Mouse (Mus musculus) cerebral cortex, adult 2 months (tissue): ENCODE measurements around the gene Adgra3.

Experiments used
- WGBS: fragments of 180-500 bp; shearing (Covaris S2); methylation state at CpG from one replicate; pipeline ENCODE4 v1.1.7; 2018; 5-methylcytosine and 5-hydroxymethylcytosine counted together

Adgra3 gene

DNA sequence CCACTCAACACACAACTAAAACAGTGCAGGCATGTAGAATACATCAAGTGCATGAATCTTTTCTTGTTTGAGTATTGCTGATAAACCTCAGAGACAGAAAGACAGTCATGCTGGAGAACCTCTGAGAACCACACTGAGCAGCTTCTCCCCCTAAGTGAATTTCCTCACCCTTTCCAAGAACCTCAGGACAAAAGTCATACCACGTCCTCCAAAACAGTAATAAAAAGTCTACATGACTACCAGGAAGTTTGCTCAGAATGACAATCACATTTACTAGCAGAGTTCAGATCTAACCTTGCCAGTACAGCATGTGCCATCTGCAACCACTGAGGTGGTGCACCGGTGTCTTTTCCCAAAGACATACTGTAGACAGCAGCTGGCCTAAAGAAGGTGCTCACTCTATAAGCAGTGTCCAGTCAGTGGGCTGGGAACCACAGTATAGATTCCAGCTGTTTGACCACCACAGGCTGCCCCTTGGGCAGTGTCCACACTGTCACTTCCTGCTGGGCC, 27.0 kb downstream of the Adgra3 start:
- WGBS: 78% methylated on average over 2 of the region's 2 CpGs

DNA sequence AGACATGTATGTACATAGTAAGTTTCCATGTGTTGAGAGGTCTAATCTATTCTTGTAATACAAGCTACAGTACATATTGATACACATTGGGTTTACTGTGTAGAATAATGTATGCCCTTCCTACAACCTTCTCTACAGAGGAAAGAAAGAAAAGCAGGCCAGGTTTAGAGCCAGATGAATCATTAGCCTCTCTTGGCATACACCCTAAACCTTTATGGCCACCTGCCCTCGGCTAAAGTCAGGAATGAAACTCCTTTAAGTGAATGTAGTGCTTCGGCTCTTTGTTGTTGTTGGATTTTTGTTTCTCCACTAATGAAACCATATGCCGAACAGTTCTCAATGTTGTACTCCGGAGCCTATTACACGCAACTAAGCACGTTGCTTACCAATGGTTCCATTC, 27.5 kb downstream of the Adgra3 start:
- WGBS: 90% methylated on average over 6 of the region's 6 CpGs

DNA sequence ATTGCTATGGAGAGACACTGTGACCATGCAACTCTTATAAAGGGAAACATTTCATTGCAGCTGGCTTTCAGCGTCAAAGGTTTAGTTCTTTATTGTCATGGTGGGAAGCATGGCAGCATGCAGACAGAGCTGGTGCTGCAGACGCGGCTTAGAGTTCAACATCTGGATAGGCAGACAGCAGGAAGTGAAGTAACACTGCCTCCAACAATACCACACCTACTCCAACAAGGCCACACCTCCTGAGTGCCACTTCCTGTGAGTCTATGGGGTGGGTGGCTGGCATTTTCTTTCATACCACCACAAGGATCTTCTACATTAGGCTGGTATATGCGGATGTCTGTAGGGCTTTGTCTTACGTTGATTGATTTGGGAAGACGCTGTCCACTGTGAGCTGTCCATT, 29.1 kb downstream of the Adgra3 start:
- WGBS: 92% methylated on average over 6 of the region's 6 CpGs

DNA sequence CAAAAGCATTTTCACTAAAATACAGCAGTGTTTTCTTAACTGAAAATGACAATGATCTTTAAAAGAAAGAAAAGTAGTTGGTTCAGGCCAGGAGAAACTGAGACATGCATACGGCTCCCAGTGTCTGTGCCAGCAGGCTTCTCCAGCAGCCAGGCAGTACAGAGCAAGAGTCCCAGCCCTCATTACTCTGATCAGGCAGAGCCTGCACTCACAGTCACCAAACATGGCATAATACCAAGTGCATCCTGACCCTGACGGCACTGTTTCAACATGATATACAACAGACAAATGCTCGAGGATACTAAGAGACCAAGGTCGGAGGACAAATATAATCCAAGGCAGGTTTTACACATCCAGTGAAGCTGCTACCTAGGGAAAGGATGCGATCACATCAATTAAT, 31.2 kb downstream of the Adgra3 start:
- WGBS: 56% methylated on average over 5 of the region's 5 CpGs

DNA sequence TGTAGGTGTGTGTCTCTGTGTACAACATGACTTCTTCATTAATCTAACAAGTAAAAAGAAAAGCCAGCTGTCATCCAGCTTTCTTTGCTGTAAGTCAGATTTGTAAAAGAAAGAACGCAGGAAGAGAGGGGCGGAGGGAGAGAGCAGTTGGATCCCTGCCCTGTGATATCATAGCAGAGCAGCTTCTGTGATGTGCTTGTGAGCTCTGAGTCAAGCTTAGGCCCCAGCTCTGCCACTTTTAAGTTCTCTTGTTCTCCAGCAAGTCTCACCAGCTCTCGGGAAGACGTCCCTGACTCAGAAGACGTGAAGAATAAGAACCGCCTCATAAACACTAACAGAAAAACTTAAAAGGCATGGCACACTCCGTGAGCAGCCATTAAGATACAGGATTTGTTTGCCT, 31.8 kb downstream of the Adgra3 start:
- whole genome bisulfite sequencing: 41% methylated on average over 7 of the region's 7 CpGs

DNA sequence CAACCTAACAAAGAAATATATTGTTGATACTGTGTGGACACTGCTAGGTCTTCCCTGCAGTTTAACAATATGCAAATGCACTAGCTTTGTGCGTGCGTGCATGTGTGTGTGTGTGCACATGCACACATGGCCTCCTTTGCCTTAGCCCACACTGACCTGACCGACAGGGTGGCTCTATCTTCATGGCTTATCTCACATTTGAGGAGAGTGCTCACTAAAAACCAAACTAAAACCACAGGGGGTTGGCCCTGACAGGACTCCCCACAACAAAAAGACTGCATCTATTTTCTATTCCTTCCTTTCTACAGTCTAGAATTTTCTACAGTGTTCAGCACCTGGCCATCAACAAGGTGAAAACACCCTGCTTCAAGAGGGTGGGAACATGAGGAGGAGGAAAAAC, 32.7 kb downstream of the Adgra3 start:
- 87% methylated on average over 3 of the region's 3 CpGs for WGBS

DNA sequence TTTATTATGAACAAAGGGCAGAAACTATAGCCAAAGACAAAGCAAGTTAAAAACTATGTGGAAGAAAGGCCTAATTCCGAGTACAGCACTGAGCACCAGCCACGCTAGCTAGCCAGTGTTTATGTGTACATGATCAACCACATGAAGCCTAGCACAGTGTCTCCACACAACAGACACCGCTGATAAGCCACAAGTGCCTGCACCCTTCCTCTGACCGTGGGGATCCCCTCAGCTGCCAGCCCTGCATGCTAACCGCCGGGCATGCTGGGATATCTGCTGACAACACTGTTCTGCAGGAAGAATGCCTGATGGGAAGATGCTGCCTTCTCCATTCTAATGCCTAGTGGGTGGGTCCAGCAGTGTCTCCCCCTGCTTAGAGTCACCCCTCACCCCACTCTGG, 34.7 kb downstream of the Adgra3 start:
- 94% methylated on average over 6 of the region's 6 CpGs for WGBS

DNA sequence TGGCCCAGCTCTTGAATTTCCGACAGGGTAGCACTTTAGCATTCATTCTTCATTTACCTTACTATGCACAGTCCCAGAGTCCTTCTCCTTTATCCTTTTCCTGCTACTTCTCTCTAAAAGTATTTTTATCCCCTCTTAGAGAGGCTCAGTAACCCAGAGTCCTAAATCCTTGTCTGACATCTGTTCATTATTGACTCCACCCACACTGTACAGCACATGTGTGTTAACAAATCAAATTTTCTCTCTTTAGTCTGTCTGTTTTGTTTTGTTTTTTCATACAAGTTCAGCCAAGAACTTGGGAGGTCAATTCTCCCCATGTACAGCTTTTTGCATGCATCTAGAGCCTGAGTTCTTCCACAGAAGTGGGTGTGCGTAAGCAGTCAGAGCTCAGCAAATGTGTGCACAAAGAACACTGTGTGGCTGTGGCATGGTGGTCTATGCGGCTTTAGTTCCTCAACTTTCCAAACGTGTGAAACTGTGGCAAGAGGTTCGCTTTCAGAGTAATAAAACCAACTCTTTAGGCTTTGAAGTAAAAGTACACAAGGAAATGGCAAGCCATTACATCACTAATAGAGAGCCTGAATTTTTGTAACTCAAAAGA, 42.7 kb downstream of the Adgra3 start:
- WGBS: 87% methylated on average over 5 of the region's 5 CpGs

DNA sequence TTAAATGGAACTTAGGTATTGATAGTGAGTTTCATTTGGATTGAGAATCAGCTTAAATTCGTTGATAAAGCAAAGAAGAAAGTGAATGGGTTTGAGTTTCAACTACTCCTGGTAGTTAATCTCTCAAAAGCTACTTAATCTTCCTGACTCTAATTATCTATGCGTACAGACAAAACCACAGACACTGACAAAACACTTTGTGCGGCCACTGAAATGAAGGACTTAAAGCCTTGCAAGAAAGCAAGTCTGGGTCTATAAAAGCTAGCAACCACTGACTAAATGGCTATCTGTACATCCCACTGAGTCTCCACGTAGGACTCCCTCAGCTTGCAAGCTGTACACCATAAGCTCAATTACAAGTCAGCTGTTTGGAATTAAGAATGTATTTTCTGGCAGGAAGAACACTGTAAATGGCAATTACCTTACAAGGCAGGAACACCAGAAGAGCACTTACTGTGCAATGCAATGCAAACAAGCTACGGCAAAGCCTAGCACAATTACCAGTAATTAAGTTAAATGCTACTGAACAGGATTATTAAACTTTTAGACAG, 43.6 kb downstream of the Adgra3 start:
- 83% methylated on average over 5 of the region's 5 CpGs for WGBS

DNA sequence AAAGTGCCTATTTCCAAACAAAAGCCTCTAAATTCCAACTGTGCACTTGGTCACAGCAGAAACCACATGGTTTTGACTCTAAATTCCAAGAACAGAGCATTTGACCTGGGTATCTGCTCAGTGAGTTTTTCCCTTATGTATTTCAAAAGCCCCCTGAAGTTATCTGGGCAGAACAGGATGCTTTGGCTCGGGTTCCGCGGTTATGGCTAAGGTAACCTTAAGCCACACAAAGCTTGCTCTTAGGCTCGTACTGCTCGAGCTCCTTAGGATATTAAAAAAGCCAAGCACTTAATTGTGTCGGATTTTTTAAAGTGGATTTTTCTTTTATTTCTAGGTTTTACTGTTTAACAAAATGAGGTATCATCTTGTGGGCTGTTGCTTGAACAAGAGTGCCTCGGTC, 44.1 kb downstream of the Adgra3 start:
- WGBS: 86% methylated on average over 7 of the region's 7 CpGs

DNA sequence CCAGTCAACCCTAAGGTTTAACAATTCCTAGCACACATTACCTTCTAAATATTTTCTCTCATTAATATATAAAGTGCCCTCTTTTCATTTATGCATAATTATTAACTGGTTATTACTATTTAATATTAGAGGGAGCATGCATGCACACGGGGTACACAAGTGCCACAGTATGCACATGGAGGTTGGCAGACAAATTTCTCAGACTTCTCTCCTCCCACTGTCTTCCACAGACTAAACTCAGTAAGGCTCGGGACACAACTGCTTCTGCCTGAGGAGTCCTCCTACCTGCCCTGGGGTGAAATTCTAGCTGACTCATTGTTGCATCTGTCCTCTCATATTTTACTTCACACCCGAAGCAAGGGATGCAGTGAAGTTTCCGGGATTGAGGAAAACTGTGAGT, 44.8 kb downstream of the Adgra3 start:
- WGBS: 68% methylated on average over 4 of the region's 4 CpGs

DNA sequence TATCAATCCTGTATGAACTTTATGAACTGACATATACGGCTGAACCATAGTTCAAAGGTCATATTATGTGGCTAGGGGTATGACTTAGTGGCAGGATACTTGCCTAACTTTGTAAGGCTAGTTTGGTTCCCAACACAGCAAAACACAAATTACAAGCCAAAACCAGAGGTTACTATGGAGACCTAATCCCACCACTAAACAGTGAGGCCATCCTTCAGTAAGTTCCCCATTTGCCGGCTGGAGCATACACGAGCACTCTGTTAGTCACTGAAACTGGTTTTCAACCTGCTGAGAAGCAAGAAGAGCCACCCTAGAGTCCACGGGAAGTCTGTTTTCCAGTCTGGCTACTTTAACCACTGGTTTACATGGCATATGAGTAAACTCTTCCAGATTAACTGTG, 50.0 kb downstream of the Adgra3 start:
- WGBS: 70% methylated on average over 4 of the region's 4 CpGs

DNA sequence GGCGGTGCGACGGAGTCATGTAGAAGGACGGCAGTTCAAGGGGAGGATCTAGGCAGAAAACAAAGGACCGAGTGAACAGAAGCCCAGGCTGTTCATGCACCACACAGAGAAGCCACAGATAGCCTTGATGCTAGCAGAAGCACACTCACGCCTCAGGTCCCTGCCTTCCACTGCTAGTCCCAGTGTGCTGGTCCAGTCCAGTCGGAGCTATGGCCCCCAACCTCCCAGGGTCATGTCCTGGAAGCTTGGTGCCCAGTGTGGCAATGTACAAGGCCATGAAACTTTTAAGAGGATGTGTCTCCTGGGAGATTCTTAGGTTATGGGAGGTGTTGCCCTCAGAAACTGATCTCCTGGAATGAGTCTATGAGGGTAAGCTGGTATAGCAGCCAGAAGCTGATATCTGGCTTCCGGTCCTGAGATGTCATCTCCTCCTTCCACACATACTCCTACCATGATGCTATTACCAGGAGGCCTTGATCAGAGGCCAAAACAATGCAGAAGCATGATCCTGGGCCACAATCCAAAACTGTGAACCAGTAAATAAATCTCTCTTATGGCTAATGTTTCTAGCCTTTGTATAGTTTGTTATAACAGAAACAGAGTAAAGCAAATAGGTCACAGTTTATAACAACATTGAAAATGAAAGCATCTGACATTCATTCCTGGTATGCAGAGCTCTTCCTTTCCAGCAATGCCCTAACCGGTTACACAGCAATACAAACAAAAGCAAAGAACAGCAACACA, 51.7 kb downstream of the Adgra3 start:
- WGBS: 78% methylated on average over 9 of the region's 9 CpGs

DNA sequence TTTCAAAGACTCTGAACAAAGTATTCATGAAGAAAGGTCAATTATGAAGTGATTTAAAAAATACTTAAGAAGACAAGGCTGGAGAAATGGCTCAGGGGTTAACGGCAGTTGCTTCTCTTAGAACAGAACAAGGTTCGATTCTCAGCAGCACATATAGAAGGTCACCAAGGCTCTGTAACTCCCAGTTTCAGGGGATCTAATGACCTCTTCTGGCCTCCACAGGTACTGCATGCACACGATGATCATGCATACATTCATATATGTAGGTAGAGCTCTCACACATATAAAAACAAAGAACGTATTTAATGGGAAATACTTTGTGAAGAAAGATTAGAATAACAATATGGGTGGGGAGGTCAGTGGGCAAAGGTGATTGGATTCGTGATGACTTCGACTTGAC, 56.5 kb downstream of the Adgra3 start:
- WGBS: 93% methylated on average over 6 of the region's 6 CpGs

DNA sequence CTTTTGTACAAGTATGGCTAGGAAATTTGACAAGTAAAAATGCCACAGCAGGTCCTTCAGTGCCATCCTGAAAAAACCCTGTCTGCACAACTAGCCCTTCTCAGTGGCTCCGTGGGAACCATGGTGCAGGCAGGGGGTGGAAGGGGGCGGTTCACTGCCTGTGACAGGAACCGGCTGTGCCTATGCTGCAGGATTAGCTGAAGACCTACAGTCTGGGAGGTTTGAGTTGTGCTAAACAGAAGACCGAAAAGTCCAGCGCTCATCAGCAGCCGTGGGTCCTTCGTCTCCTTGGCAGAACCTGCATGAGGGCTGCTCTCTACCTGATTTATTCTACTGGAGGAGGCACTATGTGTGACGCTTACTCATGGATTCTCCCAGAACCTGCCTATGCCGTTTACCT, 59.0 kb downstream of the Adgra3 start:
- WGBS: 50% methylated on average over 9 of the region's 9 CpGs

DNA sequence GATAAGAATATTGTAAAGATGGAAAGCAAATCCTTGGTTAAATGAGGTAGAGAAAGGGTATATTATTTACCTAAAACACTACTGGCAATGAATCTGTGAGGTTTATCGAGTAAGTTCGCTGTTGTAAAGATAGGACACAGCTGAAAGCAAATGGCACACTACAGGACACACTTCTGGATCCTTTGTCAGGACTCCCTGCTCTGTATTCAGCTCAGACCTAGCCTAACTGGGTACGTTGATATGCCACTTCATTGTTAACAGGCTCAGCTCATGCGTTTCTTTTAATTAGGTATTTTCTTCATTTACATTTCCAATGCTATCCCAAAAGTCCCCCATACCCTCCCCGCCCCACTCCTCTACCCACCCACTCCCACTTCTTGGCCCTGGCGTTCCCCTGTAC, 61.8 kb downstream of the Adgra3 start:
- 78% methylated on average over 6 of the region's 6 CpGs for WGBS

DNA sequence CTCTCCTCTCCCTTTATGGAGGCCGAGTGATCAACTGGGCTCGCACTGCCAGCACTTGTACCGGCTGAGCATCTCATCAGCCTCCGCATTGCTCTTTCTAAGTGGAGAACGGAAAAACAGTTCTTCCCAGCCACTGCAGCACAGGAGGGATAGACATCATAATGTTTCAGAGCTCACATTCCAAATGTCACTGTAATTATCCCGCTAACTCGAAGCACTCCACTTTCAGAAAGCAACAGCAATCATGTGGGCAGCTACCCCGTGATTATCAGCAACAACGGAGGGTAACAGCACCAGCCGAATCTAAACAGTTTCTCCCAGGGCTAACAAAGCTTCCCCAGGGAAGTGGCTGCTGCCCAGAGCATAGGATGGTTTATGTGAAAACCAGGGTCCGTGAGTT, 62.3 kb downstream of the Adgra3 start:
- WGBS: 45% methylated on average over 11 of the region's 11 CpGs

DNA sequence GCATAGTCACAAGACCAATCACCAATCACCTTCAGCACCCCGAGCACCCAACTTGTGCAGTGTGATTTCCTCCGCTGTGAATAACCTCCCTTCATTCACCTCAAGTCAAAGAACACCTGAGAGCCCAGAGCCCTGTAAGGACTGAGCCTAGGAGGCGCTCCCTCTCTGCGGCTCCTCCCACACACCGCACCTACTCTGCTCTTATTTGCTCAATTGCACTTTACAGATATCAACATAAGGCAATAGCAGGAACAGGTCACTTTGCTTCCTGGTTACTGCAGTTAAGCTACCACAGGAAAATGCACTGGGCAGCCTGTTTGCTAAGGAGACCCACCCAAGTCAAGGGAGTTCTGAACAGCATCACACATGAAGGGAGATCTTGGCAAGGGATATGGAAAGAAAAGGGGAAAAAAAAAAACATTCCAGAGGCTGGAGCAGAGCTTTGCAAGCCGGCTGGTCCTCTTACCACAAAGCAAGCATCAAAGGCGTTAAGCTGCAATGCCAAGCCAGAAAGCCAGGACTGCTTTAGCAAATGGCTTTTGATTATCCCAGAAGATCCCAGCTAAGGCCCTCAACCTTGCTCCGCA, 68.0 kb downstream of the Adgra3 start:
- WGBS: 86% methylated on average over 8 of the region's 8 CpGs

DNA sequence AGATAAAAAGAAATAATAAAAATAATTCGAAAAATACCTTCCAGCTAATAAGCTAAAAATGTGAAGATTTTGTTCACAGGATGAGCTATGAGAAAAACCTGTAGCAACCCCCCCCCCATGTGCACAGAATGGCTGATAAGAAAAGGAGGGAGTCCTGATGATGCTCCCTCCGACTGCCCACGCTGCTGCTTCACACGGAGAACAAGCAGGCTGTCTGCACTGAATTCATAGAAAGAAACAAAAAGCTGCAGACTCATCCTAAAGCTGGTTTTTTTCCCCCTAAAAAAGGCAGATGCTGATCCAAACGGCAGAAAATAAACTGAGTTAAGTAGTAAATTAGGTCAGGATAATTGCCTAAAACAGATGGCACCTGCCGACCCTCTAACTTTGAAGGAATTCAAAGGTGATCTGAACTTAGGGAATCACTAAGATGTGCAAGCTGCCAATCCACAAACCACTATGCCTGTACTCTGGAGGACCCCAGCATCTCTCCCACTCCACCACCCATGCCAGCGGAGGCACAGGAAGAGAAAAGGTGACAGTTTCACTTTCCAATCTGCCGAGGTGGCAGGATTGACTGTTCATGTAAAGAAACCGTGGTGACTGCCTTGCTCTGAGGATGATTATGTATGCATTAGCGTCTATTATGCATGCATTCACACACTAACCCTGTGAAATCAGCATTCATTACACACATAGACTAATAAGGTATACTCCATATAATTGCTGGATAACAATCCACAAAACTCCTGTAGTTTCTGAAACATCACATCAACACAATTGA, 70.6 kb downstream of the Adgra3 start:
- WGBS: 45% methylated on average over 10 of the region's 10 CpGs

DNA sequence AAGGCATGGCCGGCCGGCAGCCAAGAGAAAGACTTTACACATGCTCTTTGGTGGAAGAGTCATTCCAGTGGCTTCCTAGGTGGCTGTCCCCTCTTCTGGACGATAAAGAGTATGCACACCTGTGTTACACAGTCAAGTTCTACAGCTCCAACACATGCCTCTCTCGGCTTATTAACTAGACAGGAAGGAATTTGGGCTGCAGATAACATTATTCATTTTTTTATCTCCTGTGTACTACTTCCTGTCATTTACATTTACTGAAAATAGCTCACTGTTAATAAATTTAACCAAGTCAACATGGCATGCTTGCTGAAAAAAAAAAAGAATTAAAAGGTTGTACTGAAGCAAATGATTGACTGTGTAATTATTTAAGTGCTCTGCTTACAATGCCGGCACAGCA, 78.1 kb downstream of the Adgra3 start:
- WGBS: 73% methylated on average over 5 of the region's 5 CpGs

DNA sequence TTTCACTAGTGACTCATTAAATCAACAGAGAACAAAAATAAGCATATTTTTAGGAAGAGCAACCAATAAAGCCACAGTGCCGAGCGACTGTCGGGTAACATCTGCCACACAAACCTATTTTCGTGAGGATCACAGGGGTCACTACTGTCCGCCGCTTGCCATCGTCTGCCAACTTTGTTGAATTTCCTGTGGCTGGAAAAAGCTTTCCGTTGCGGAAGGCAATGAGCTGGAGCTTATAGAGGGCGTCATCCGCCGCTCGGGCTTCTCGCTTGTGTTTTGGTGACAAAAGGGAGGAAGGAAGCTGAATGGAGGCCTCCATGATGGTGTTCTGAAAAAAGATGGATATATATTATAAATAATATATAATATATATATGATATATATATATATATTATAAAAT, 79.6 kb downstream of the Adgra3 start:
- WGBS: 82% methylated on average over 14 of the region's 14 CpGs

DNA sequence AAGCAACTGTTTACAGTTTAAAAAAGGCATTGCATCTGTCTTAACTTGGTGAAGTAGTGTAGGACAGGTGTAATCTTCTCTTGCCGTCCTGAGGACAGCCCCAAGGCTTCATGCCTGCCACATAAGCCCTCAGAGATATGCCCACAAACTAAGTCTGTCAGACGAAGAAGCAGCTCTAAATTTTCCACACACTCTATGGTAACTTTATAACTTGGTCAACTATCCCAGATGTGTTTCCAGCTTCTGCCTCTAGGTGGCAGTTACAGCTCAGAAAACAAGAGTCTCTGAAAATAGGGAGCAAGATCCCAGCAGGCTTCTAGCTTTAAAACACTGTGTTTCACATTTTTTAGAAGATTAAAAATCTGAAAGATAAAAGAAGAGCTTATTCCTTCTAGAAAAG, 82.8 kb downstream of the Adgra3 start:
- 39% methylated on average over 2 of the region's 2 CpGs for WGBS
